Mouse (Mus musculus): ENCODE data around the gene Uggt2. TPM values are rescaled to one million over a fixed set of nuclear protein-coding genes. Genes with fewer than 3 reads are reported as not detected.
A peak's percentile ranks its signal among the peaks of the same experiment; 100 is the strongest.

Gene Uggt2
- total and polyA plus RNA-seq, 2 experiments from 2014 or later: 4.5 to 5.2 TPM

DNA sequence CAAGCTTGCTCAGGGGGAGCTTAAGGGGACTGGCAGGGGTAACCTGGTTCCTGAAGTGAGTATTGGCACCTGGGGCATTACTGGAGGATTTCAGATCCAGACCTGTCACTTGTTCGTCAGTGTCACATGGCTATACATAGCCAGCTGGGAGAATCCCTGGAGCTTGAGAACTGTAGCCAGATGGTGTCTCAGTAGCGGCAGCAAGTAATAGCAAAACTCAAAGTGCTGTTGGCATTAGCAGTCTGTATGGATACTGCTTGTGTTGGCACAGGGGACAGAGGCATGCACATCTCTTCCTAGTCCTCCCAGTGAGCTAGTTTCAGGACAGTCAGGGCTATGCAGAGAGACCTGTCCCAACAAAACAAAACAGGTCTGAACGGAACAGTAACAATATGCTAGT, 141.2 kb downstream of the Uggt2 start:
- Histone ChIP-seq H3K27ac (ENCODE audit: low read depth) (no peak overlapping the region), H3K36me3 (replicated peaks; ENCODE audit: control insufficient read depth, insufficient read depth, low read length) (peaks cover 69% of the 10 kb centered on the region), H3K27me3 (ENCODE audit: control insufficient read depth, insufficient read depth, low read length) (no peaks in the 10 kb centered on the region), H3K4me3 (ENCODE audit: low read depth, low read length) (no peak overlapping the region), H3K4me1 (ENCODE audit: control insufficient read depth, insufficient read depth) (no peaks in the 10 kb centered on the region), H3K9me3 (replicated peaks; ENCODE audit: control insufficient read depth, low read length) (no peaks in the 10 kb centered on the region), H3K4me2 (ENCODE audit: low read depth, low read length) (no peak overlapping the region), H3K9ac (replicated peaks; ENCODE audit: low read depth, low read length) (no peak overlapping the region)
- no peak for ATAC-seq (ENCODE audit: insufficient read depth, low read depth)
- TF ChIP-seq CTCF (IDR thresholded peaks at IDR 0.05; ENCODE audit: low read depth) (no peak), EP300 (IDR thresholded peaks at IDR 0.05; ENCODE audit: low read depth) (no peak)
- WGBS: 79% methylated on average over 3 of the region's 3 CpGs
- no peak for DNase-seq (ENCODE audit: low spot score)

DNA sequence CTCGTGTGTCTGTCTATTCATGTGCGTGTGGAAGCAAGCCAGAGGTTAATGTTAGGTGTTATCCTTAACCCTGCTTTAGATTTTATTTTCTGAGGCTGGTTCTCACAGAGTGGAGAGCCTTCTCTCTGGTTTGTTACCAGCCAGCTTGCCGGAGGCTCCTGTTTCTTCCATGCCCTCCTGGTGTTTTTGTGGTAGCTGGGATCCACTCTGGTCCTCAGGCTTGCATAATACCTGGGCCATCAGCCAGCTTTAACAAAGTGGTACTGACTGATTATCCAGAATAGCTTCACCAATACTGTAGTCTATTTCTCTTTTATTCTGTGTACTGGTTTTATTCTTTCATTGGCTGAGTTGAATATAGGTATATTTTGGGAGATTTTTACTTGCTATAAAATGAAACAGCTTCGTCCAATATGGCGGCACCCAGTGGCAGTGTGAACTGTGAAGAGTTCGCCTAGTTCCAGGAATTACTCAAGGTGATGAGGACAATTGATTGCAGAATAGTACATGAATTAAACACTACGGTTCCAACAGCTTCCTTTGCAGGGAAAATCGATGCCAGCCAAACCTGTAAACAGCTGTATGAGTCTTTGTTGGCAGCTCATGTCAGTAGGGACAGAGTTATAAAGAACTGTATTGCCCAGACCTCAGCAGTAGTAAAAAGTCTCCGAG, 147.2 kb downstream of the Uggt2 start:
- no peaks in the 10 kb centered on the region for H3K27me3 ChIP-seq (ENCODE audit: control insufficient read depth, insufficient read depth, low read length)
- 91% methylated on average over 9 of the region's 9 CpGs for WGBS
- no peak overlapping the region for H3K4me3 ChIP-seq (ENCODE audit: low read depth, low read length)
- ATAC-seq (ENCODE audit: insufficient read depth, low read depth): no peak
- H3K27ac ChIP-seq (ENCODE audit: low read depth): no peak overlapping the region
- peaks cover 30% of the 10 kb centered on the region for H3K36me3 ChIP-seq (replicated peaks; ENCODE audit: control insufficient read depth, insufficient read depth, low read length)
- no peak overlapping the region for H3K9ac ChIP-seq (replicated peaks; ENCODE audit: low read depth, low read length)
- H3K9me3 ChIP-seq (replicated peaks; ENCODE audit: control insufficient read depth, low read length): no peaks in the 10 kb centered on the region
- DNase-seq (ENCODE audit: low spot score): no peak
- no peak for TF ChIP-seq CTCF (IDR thresholded peaks at IDR 0.05; ENCODE audit: low read depth)
- no peak for TF ChIP-seq EP300 (IDR thresholded peaks at IDR 0.05; ENCODE audit: low read depth)
- H3K4me1 ChIP-seq (ENCODE audit: control insufficient read depth, insufficient read depth): no peaks in the 10 kb centered on the region
- no peak overlapping the region for H3K4me2 ChIP-seq (ENCODE audit: low read depth, low read length)

DNA sequence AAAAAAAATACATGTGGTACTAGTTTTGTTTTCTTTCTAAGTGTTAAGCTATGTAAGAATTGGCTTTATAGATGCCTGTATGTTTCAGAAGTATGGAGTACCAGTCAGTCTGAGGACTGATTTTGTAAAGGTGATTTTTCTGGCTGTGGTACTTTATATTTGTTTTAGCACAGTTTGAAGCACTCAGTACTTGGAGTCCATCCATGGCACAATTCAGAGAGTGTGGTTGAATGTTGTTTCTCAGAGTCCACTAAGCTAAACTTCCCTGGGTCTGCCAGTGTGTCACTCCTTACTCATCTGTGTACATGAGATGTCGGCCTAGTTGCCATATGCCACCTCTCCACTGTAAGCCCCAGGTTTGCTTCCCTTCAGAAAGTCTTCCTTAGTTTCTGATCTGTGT, 150.4 kb downstream of the Uggt2 start:
- peaks cover 6% of the 10 kb centered on the region; the same call in 1 of the 2 replicates for H3K36me3 ChIP-seq (replicated peaks; ENCODE audit: control insufficient read depth, insufficient read depth, low read length)
- H3K27ac ChIP-seq (ENCODE audit: low read depth): no peak overlapping the region
- 84% methylated on average over 1 of the region's 1 CpGs for WGBS
- H3K4me1 ChIP-seq (ENCODE audit: control insufficient read depth, insufficient read depth): no peaks in the 10 kb centered on the region
- no peaks in the 10 kb centered on the region for H3K9me3 ChIP-seq (replicated peaks; ENCODE audit: control insufficient read depth, low read length)
- no peak overlapping the region for H3K4me3 ChIP-seq (ENCODE audit: low read depth, low read length)
- H3K4me2 ChIP-seq (ENCODE audit: low read depth, low read length): no peak overlapping the region
- DNase-seq (ENCODE audit: low spot score) (no peak), ATAC-seq (ENCODE audit: insufficient read depth, low read depth) (no peak)
- H3K9ac ChIP-seq (replicated peaks; ENCODE audit: low read depth, low read length): no peak overlapping the region
- H3K27me3 ChIP-seq (ENCODE audit: control insufficient read depth, insufficient read depth, low read length): no peaks in the 10 kb centered on the region
- TF ChIP-seq EP300 (IDR thresholded peaks at IDR 0.05; ENCODE audit: low read depth): no peak
- TF ChIP-seq CTCF (IDR thresholded peaks at IDR 0.05; ENCODE audit: low read depth): no peak

DNA sequence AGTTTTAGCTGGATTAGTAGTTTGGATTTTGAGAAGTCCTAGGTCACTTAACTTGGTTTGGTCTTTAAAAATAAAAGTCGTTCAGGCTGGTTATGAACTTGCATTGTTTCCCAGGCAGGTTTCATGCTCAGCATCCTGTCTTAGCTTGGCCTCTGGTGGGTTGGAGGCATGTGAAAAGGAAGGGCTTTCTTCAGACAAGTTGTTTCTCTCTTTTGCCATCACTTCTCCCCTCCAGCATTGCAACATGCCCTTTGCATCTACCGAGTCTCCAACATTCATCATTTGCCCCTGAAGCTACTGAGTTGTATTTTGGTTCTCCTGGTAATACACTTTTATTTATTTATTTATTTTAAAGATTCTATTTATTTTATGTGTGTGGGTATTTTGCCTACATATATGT, 154.5 kb downstream of the Uggt2 start:
- peaks cover 2% of the 10 kb centered on the region; the same call in 1 of the 2 replicates for H3K4me1 ChIP-seq (ENCODE audit: control insufficient read depth, insufficient read depth)
- no peak overlapping the region for H3K9ac ChIP-seq (replicated peaks; ENCODE audit: low read depth, low read length)
- H3K36me3 ChIP-seq (replicated peaks; ENCODE audit: control insufficient read depth, insufficient read depth, low read length): no peaks in the 10 kb centered on the region
- no peak overlapping the region for H3K4me2 ChIP-seq (ENCODE audit: low read depth, low read length)
- WGBS: 69% methylated on average over 2 of the region's 2 CpGs
- no peak overlapping the region for H3K4me3 ChIP-seq (ENCODE audit: low read depth, low read length)
- no peaks in the 10 kb centered on the region for H3K27me3 ChIP-seq (ENCODE audit: control insufficient read depth, insufficient read depth, low read length)
- no peak for DNase-seq (ENCODE audit: low spot score)
- TF ChIP-seq EP300 (IDR thresholded peaks at IDR 0.05; ENCODE audit: low read depth) (no peak), CTCF (IDR thresholded peaks at IDR 0.05; ENCODE audit: low read depth) (no peak)
- no peaks in the 10 kb centered on the region for H3K9me3 ChIP-seq (replicated peaks; ENCODE audit: control insufficient read depth, low read length)
- ATAC-seq (ENCODE audit: insufficient read depth, low read depth): no peak
- H3K27ac ChIP-seq (ENCODE audit: low read depth): no peak overlapping the region

DNA sequence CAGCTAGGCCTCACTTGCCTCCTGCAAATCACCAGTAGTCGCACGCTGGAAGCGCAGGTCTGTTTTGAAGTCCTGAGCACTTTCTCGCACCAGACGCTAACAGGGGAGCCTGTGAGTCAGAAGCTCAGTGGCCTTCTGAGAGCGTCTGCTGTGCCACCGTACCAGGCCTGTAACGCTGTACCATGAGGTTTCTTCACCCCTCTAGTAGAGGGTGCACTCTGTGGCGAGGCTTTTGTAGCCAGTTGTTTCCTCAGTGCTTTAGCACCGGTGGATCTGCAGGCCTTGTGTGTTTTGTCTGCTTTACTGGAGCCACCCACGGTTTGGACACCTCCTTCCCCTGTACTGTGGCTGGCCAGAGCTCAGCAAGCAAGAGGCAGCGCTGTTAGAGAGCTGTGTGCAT, 157.2 kb downstream of the Uggt2 start:
- Histone ChIP-seq H3K27ac (ENCODE audit: low read depth) (peak overlapping the region; percentile 59), H3K9ac (replicated peaks; ENCODE audit: low read depth, low read length) (no peak overlapping the region)
- DNase-seq (ENCODE audit: low spot score): no peak

More for the DNA sequence above, 157.2 kb downstream of the Uggt2 start:
- no peak for ATAC-seq (ENCODE audit: insufficient read depth, low read depth)
- WGBS: 51% methylated on average over 12 of the region's 12 CpGs
- peaks cover 12% of the 10 kb centered on the region for H3K4me1 ChIP-seq (ENCODE audit: control insufficient read depth, insufficient read depth)
- no peak overlapping the region for H3K4me2 ChIP-seq (ENCODE audit: low read depth, low read length)
- no peaks in the 10 kb centered on the region for H3K27me3 ChIP-seq (ENCODE audit: control insufficient read depth, insufficient read depth, low read length)
- no peaks in the 10 kb centered on the region for H3K9me3 ChIP-seq (replicated peaks; ENCODE audit: control insufficient read depth, low read length)
- no peaks in the 10 kb centered on the region for H3K36me3 ChIP-seq (replicated peaks; ENCODE audit: control insufficient read depth, insufficient read depth, low read length)
- H3K4me3 ChIP-seq (ENCODE audit: low read depth, low read length): no peak overlapping the region
- no peak for TF ChIP-seq EP300 (IDR thresholded peaks at IDR 0.05; ENCODE audit: low read depth)
- TF ChIP-seq CTCF (IDR thresholded peaks at IDR 0.05; ENCODE audit: low read depth): no peak
